Mouse (Mus musculus): ENCODE measurements around the gene Tubal3.
"Not testable (repeated sequence)": the region's sequence is repeated elsewhere in the genome, so short reads cannot be mapped to it uniquely, and the experiment has no call there.

Tubal3 gene

GRCm38 (mm10) chr13:3890061-3890460 lies 28.0 kb upstream of the Tubal3 start:
- peaks cover 31% of the 10 kb centered on the region for H3K4me1 ChIP-seq (replicated peaks; ENCODE audit: low read depth, low read length)
- peaks cover 59% of the 10 kb centered on the region for H3K36me3 ChIP-seq (ENCODE audit: insufficient read depth, low read length)
- no peak overlapping the region for H3K4me3 ChIP-seq (replicated peaks; ENCODE audit: low read length)
- no peaks in the 10 kb centered on the region for H3K9me3 ChIP-seq (ENCODE audit: low read length)
- H3K27me3 ChIP-seq (ENCODE audit: insufficient read depth, low read length) = no peaks in the 10 kb centered on the region
- TF ChIP-seq CTCF (conservative IDR thresholded peaks at IDR 0.05; ENCODE audit: low read length) = no peak

GRCm38 (mm10) chr13:3891479-3892087 lies 26.5 kb upstream of the Tubal3 start:
- TF ChIP-seq POU5F1 (IDR thresholded peaks at IDR 0.05; ENCODE audit: borderline replicate concordance, low read length) (no peak), NANOG (IDR thresholded peaks at IDR 0.05; ENCODE audit: borderline replicate concordance, low read length) (no peak), CTCF (conservative IDR thresholded peaks at IDR 0.05; ENCODE audit: low read length) (no peak)
- Histone ChIP-seq H3K27me3 (ENCODE audit: insufficient read depth, low read length) (no peaks in the 10 kb centered on the region), H3K9me3 (ENCODE audit: low read length) (no peaks in the 10 kb centered on the region)

GRCm38 (mm10) chr13:3892601-3893000 lies 25.5 kb upstream of the Tubal3 start:
- Histone ChIP-seq H3K4me3 (replicated peaks; ENCODE audit: low read length) (peak overlapping the region; percentile 82), H3K27me3 (ENCODE audit: insufficient read depth, low read length) (no peaks in the 10 kb centered on the region), H3K9me3 (ENCODE audit: low read length) (no peaks in the 10 kb centered on the region), H3K4me1 (replicated peaks; ENCODE audit: low read depth, low read length) (peaks cover 32% of the 10 kb centered on the region), H3K36me3 (ENCODE audit: insufficient read depth, low read length) (peaks cover 49% of the 10 kb centered on the region)
- TF ChIP-seq POU5F1 (IDR thresholded peaks at IDR 0.05; ENCODE audit: borderline replicate concordance, low read length) (no peak), NANOG (IDR thresholded peaks at IDR 0.05; ENCODE audit: borderline replicate concordance, low read length) (no peak), CTCF (conservative IDR thresholded peaks at IDR 0.05; ENCODE audit: low read length) (no peak)

More at GRCm38 (mm10) chr13:3891479-3892087, 26.5 kb upstream of the Tubal3 start:
- Histone ChIP-seq H3K36me3 (ENCODE audit: insufficient read depth, low read length) (peaks cover 59% of the 10 kb centered on the region), H3K4me3 (replicated peaks; ENCODE audit: low read length) (no peak overlapping the region), H3K4me1 (replicated peaks; ENCODE audit: low read depth, low read length) (peaks cover 32% of the 10 kb centered on the region)

GRCm38 (mm10) chr13:3893126-3893734 lies 24.8 kb upstream of the Tubal3 start:
- Histone ChIP-seq H3K4me1 (replicated peaks; ENCODE audit: low read depth, low read length) (peaks cover 32% of the 10 kb centered on the region), H3K27me3 (ENCODE audit: insufficient read depth, low read length) (no peaks in the 10 kb centered on the region), H3K36me3 (ENCODE audit: insufficient read depth, low read length) (peaks cover 47% of the 10 kb centered on the region), H3K9me3 (ENCODE audit: low read length) (peaks cover 4% of the 10 kb centered on the region), H3K4me3 (replicated peaks; ENCODE audit: low read length) (peak overlapping the region; percentile 82)
- TF ChIP-seq NANOG (IDR thresholded peaks at IDR 0.05; ENCODE audit: borderline replicate concordance, low read length) (no peak), CTCF (conservative IDR thresholded peaks at IDR 0.05; ENCODE audit: low read length) (no peak), POU5F1 (IDR thresholded peaks at IDR 0.05; ENCODE audit: borderline replicate concordance, low read length) (no peak)

DNA sequence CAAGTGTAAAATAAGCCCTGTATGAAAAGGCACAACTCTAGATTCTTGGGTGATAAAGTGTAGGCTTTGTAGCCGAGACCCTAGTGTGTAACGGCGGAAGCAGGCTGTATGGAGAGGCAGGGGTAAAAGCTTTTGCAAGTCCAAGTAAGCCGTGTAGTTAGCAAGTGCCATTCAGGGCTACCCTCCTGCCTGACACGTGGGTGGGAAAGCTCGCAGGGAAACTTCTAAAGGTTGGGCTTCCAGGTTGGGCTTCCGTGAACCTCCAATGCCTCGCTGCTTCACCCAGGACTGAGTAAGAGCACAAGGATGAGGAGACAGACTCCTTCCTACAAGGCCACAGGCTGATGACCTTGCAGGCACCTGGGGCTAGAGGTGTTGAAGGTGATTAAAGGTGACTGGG lies 23.5 kb upstream of the Tubal3 start:
- Histone ChIP-seq H3K4me1 (replicated peaks; ENCODE audit: low read depth, low read length) (peaks cover 32% of the 10 kb centered on the region), H3K36me3 (ENCODE audit: insufficient read depth, low read length) (peaks cover 48% of the 10 kb centered on the region), H3K27me3 (ENCODE audit: insufficient read depth, low read length) (no peaks in the 10 kb centered on the region), H3K9me3 (ENCODE audit: low read length) (peaks cover 10% of the 10 kb centered on the region), H3K4me3 (replicated peaks; ENCODE audit: low read length) (no peak overlapping the region)
- TF ChIP-seq CTCF (conservative IDR thresholded peaks at IDR 0.05; ENCODE audit: low read length) = no peak
- no peak for TF ChIP-seq POU5F1 (IDR thresholded peaks at IDR 0.05; ENCODE audit: borderline replicate concordance, low read length)
- no peak for TF ChIP-seq NANOG (IDR thresholded peaks at IDR 0.05; ENCODE audit: borderline replicate concordance, low read length)

DNA sequence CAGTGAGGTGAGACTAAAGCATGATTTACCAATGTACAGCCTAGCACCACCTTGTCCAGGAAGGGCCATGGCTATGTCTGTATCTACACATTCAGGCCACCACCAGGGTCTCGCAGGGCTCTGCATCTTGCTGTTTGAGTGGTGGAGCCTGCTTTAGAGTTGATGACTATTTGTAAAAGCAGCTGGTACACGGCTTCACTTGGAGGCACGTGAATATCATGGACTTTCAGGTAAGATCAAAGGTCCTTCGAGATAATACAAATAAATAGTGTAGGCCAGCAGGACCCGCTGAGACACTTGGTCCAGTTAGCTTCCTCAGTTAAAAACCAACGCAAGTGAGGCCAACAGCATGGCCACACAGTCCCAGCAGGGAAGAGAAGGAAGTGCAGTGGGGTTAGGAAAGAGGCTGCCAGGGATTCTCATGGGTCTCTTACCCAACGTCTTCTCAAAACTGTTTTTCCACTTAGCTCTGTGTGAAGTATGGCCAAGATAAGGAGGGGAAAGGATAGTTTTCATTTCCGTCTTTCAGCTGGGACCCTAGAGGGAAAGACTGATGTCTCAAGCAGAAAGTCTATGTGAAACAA lies 22.6 kb upstream of the Tubal3 start:
- TF ChIP-seq NANOG (IDR thresholded peaks at IDR 0.05; ENCODE audit: borderline replicate concordance, low read length) = no peak
- no peak for TF ChIP-seq POU5F1 (IDR thresholded peaks at IDR 0.05; ENCODE audit: borderline replicate concordance, low read length)
- TF ChIP-seq CTCF (conservative IDR thresholded peaks at IDR 0.05; ENCODE audit: low read length) = no peak
- Histone ChIP-seq H3K4me1 (replicated peaks; ENCODE audit: low read depth, low read length) (peaks cover 32% of the 10 kb centered on the region), H3K9me3 (ENCODE audit: low read length) (peaks cover 10% of the 10 kb centered on the region), H3K27me3 (ENCODE audit: insufficient read depth, low read length) (no peaks in the 10 kb centered on the region), H3K4me3 (replicated peaks; ENCODE audit: low read length) (no peak overlapping the region), H3K36me3 (ENCODE audit: insufficient read depth, low read length) (peaks cover 51% of the 10 kb centered on the region)

GRCm38 (mm10) chr13:3896032-3896431 lies 22.0 kb upstream of the Tubal3 start:
- TF ChIP-seq CTCF (conservative IDR thresholded peaks at IDR 0.05; ENCODE audit: low read length) (no peak), NANOG (IDR thresholded peaks at IDR 0.05; ENCODE audit: borderline replicate concordance, low read length) (no peak), POU5F1 (IDR thresholded peaks at IDR 0.05; ENCODE audit: borderline replicate concordance, low read length) (no peak)
- Histone ChIP-seq H3K27me3 (ENCODE audit: insufficient read depth, low read length) (no peaks in the 10 kb centered on the region), H3K4me1 (replicated peaks; ENCODE audit: low read depth, low read length) (peaks cover 32% of the 10 kb centered on the region)

DNA sequence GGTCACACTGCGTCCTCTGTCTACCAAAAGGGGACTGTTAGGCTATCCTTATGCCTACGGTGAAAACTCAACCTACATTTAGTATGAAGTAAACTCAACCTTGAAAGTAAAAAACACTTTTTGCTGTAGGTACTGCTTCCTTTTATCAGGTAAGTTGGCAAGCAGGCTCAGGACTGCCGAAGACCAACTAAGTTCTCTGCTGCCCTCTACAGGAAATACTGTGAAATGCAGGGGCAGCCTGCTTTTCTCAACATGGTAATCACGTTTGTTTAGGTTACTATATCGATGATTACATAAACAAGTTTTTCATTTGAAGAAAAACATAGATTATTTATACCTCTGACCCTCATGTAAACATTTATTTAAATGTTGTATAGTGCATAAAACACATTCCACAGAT lies 21.2 kb upstream of the Tubal3 start:
- no peak for TF ChIP-seq NANOG (IDR thresholded peaks at IDR 0.05; ENCODE audit: borderline replicate concordance, low read length)
- no peak for TF ChIP-seq POU5F1 (IDR thresholded peaks at IDR 0.05; ENCODE audit: borderline replicate concordance, low read length)
- TF ChIP-seq CTCF (conservative IDR thresholded peaks at IDR 0.05; ENCODE audit: low read length) = peak; percentile 99
- Histone ChIP-seq H3K4me1 (replicated peaks; ENCODE audit: low read depth, low read length) (peaks cover 26% of the 10 kb centered on the region), H3K27me3 (ENCODE audit: insufficient read depth, low read length) (no peaks in the 10 kb centered on the region), H3K4me3 (replicated peaks; ENCODE audit: low read length) (no peak overlapping the region), H3K9me3 (ENCODE audit: low read length) (peaks cover 10% of the 10 kb centered on the region), H3K36me3 (ENCODE audit: insufficient read depth, low read length) (peaks cover 56% of the 10 kb centered on the region)

More at GRCm38 (mm10) chr13:3896032-3896431, 22.0 kb upstream of the Tubal3 start:
- peaks cover 56% of the 10 kb centered on the region for H3K36me3 ChIP-seq (ENCODE audit: insufficient read depth, low read length)
- peaks cover 10% of the 10 kb centered on the region for H3K9me3 ChIP-seq (ENCODE audit: low read length)
- H3K4me3 ChIP-seq (replicated peaks; ENCODE audit: low read length) = no peak overlapping the region

- H3K36me3 ChIP-seq (ENCODE audit: insufficient read depth, low read length) = peaks cover 64% of the 10 kb centered on the region
- H3K4me3 ChIP-seq (replicated peaks; ENCODE audit: low read length); H3K9me3 ChIP-seq (ENCODE audit: low read length); H3K27me3 ChIP-seq (ENCODE audit: insufficient read depth, low read length): not testable (repeated sequence)
- H3K4me1 ChIP-seq (replicated peaks; ENCODE audit: low read depth, low read length) = peaks cover 17% of the 10 kb centered on the region
Observed at GRCm38 (mm10) chr13:3898202-3898601, 19.9 kb upstream of the Tubal3 start.
